Mouse (Mus musculus) lung, embryonic 14.5 days (tissue): ENCODE results near the gene Hsf2bp. TPM values are rescaled to one million over a fixed set of nuclear protein-coding genes. Genes with fewer than 3 reads are reported as not detected.

Experiments
- ATAC-seq: fragments of 200-750 bp; cut with Nextera tagmentation; 2 replicates; pipeline ENCODE4 v1.8.0; 2017; ENCODE audit warnings: mild to moderate bottlenecking, moderate TSS enrichment, moderate library complexity; ENCODE audit not compliant: insufficient read depth
- DNase-seq: peaks from one replicate; pipeline ENCODE4 v3.0.0-alpha.2; 2015
- H3K27ac ChIP-seq: fragments of 300-500 bp; sonication (generic); 2 replicates; pipeline ENCODE4 v1.5.1; 2014; ENCODE audit warnings: low read depth, mild to moderate bottlenecking, moderate library complexity
- H3K27me3 ChIP-seq: fragments of 300-500 bp; sonication (generic); 2 replicates; pipeline ENCODE4 v1.6.1; 2014; ENCODE audit warnings: low read length, control low read depth; ENCODE audit not compliant: insufficient read depth
- H3K36me3 ChIP-seq: fragments of 300-500 bp; sonication (generic); 2 replicates; pipeline ENCODE4 v1.6.1; 2014; ENCODE audit warnings: control low read depth; ENCODE audit not compliant: insufficient read depth
- H3K4me1 ChIP-seq: fragments of 300-500 bp; sonication (generic); 2 replicates; pipeline ENCODE4 v1.6.1; 2014; ENCODE audit warnings: antibody characterized with exemption, control low read depth; ENCODE audit not compliant: insufficient read depth
- H3K4me2 ChIP-seq: fragments of 300-500 bp; sonication (generic); 2 replicates; pipeline ENCODE4 v1.6.1; 2014; ENCODE audit warnings: mild to moderate bottlenecking
- H3K4me3 ChIP-seq: fragments of 300-500 bp; sonication (generic); 2 replicates; pipeline ENCODE4 v1.5.1; 2014; ENCODE audit warnings: low read depth, low read length
- H3K9ac ChIP-seq: fragments of 300-500 bp; sonication (generic); 2 replicates; pipeline ENCODE4 v1.6.1; 2014
- H3K9me3 ChIP-seq: fragments of 300-500 bp; sonication (generic); 2 replicates; pipeline ENCODE4 v1.6.1; 2016; ENCODE audit warnings: low read depth, low read length, control low read depth
- CTCF ChIP-seq: IDR thresholded peaks from 2 replicates; pipeline ENCODE4 v1.5.1; 2016; ENCODE audit warnings: antibody characterized with exemption, low read depth
- WGBS: fragments of 180-500 bp; shearing (Covaris S2); extraction: QIAGEN DNeasy Blood & Tissue Kit; methylation state at CpG from one replicate; pipeline ENCODE4 v1.1.7; 2014; 5-methylcytosine and 5-hydroxymethylcytosine counted together
- polyA plus RNA-seq: library from polyadenylated mRNA; unstranded; fragments of >200 nt; fragmentation: Nextera tagmentation; extraction: Ambion mirVana; gene quantifications from 2 replicates; pipeline ENCODE4 v1.2.1, GENCODE M21; 2014

The Hsf2bp gene
- polyA plus RNA-seq, 1 experiment from 2014 or later, result 0.55 TPM

GRCm38 (mm10) chr17:31908966-31909365, 127.2 kb downstream of the Hsf2bp start:
- 92% methylated on average over 2 of the region's 2 CpGs for WGBS
- H3K4me3 ChIP-seq, result no peak overlapping the region

GRCm38 (mm10) chr17:31906441-31906840, 129.7 kb downstream of the Hsf2bp start:
- WGBS, result 90% methylated on average over 3 of the region's 3 CpGs
- H3K9ac ChIP-seq, result no peak overlapping the region
- no peaks in the 10 kb centered on the region for H3K36me3 ChIP-seq
- ATAC-seq, result no peak
- TF ChIP-seq CTCF, result no peak
- DNase-seq, result no peak
- H3K27me3 ChIP-seq, result no peaks in the 10 kb centered on the region
- no peak overlapping the region for H3K4me3 ChIP-seq
- peak overlapping the region; percentile 69 for H3K27ac ChIP-seq
- peaks cover 2% of the 10 kb centered on the region; the same call in 1 of the 2 replicates for H3K4me1 ChIP-seq
- H3K4me2 ChIP-seq, result no peak overlapping the region
- no peaks in the 10 kb centered on the region for H3K9me3 ChIP-seq

More at GRCm38 (mm10) chr17:31908966-31909365, 127.2 kb downstream of the Hsf2bp start:
- Histone ChIP-seq H3K27me3 (no peaks in the 10 kb centered on the region), H3K9ac (no peak overlapping the region), H3K4me2 (no peak overlapping the region), H3K4me1 (peaks cover 12% of the 10 kb centered on the region; the same call in 1 of the 2 replicates), H3K36me3 (no peaks in the 10 kb centered on the region), H3K9me3 (no peaks in the 10 kb centered on the region), H3K27ac (no peak overlapping the region)
- TF ChIP-seq CTCF, result no peak
- no peak for DNase-seq
- no peak for ATAC-seq

- Histone ChIP-seq H3K4me2 (no peak overlapping the region; the same call in 1 of the 2 replicates), H3K9ac (no peak overlapping the region), H3K27me3 (no peaks in the 10 kb centered on the region), H3K4me3 (no peak overlapping the region), H3K4me1 (peaks cover 7% of the 10 kb centered on the region), H3K9me3 (no peaks in the 10 kb centered on the region), H3K36me3 (no peaks in the 10 kb centered on the region), H3K27ac (peak overlapping the region; percentile 77)
- peak; percentile 61 for DNase-seq
- peak; percentile 61; the same call in 1 of the 2 replicates for ATAC-seq
- WGBS, result 57% methylated on average over 10 of the region's 10 CpGs
- no peak for TF ChIP-seq CTCF
These were observed 130.3 kb downstream of the Hsf2bp start for GRCm38 (mm10) chr17:31905791-31906211.

- H3K9ac ChIP-seq, result 0 out of 2 replicates have a peak overlapping the region, but pooled peaks have one; percentile 2
- no peak for ATAC-seq
- 86% methylated on average over 9 of the region's 9 CpGs for WGBS
These were observed 130.9 kb downstream of the Hsf2bp start for GRCm38 (mm10) chr17:31905201-31905790.

GRCm38 (mm10) chr17:31904036-31904435, 132.1 kb downstream of the Hsf2bp start:
- DNase-seq (no peak), ATAC-seq (no peak)
- WGBS, result 85% methylated on average over 7 of the region's 7 CpGs
- Histone ChIP-seq H3K9me3 (no peaks in the 10 kb centered on the region), H3K4me2 (no peak overlapping the region), H3K36me3 (no peaks in the 10 kb centered on the region), H3K9ac (no peak overlapping the region), H3K27ac (no peak overlapping the region), H3K27me3 (no peaks in the 10 kb centered on the region), H3K4me1 (peaks cover 7% of the 10 kb centered on the region), H3K4me3 (no peak overlapping the region)
- TF ChIP-seq CTCF, result no peak

More at GRCm38 (mm10) chr17:31905201-31905790, 130.9 kb downstream of the Hsf2bp start:
- H3K27ac ChIP-seq, result peak overlapping the region; percentile 77
- H3K4me1 ChIP-seq, result peaks cover 7% of the 10 kb centered on the region
- no peaks in the 10 kb centered on the region for H3K36me3 ChIP-seq
- no peak for DNase-seq
- no peaks in the 10 kb centered on the region for H3K9me3 ChIP-seq
- TF ChIP-seq CTCF, result no peak
- no peak overlapping the region for H3K4me3 ChIP-seq
- peak overlapping the region; percentile 3; the same call in 1 of the 2 replicates for H3K4me2 ChIP-seq
- no peaks in the 10 kb centered on the region for H3K27me3 ChIP-seq

GRCm38 (mm10) chr17:31902630-31903198, 133.4 kb downstream of the Hsf2bp start:
- Histone ChIP-seq H3K27ac (no peak overlapping the region), H3K4me1 (peaks cover 7% of the 10 kb centered on the region)
- TF ChIP-seq CTCF, result no peak

GRCm38 (mm10) chr17:31901461-31902204, 134.5 kb downstream of the Hsf2bp start:
- Histone ChIP-seq H3K4me1 (peaks cover 9% of the 10 kb centered on the region), H3K36me3 (no peaks in the 10 kb centered on the region), H3K9ac (no peak overlapping the region), H3K9me3 (no peaks in the 10 kb centered on the region), H3K27me3 (no peaks in the 10 kb centered on the region), H3K4me2 (no peak overlapping the region), H3K27ac (peak overlapping the region; percentile 74), H3K4me3 (no peak overlapping the region)
- DNase-seq (peak; percentile 60), ATAC-seq (peak; percentile 36)
- no peak for TF ChIP-seq CTCF
- WGBS, result 18% methylated on average over 11 of the region's 11 CpGs

More at GRCm38 (mm10) chr17:31902630-31903198, 133.4 kb downstream of the Hsf2bp start:
- DNase-seq (no peak), ATAC-seq (no peak)
- Histone ChIP-seq H3K36me3 (no peaks in the 10 kb centered on the region), H3K27me3 (no peaks in the 10 kb centered on the region), H3K9ac (no peak overlapping the region), H3K4me3 (no peak overlapping the region), H3K9me3 (no peaks in the 10 kb centered on the region), H3K4me2 (no peak overlapping the region)
- 73% methylated on average over 3 of the region's 3 CpGs for WGBS
